10 mouse cellular contexts compared by ENCODE assay signal in genomic region chr14:79843135-79843550, GRCm38 (mm10).
DNase-seq lines count a peak whose midpoint lies in the region; ATAC-seq and TF ChIP-seq lines count a peak whose summit lies in the region.
"Had no signal": no experiment of that assay in that cellular context is flagged by ENCODE, and none has a peak within 500 bp of the region (broad histone marks: within the 10 kb centered on the region; RNA-seq: fewer than 3 reads in every experiment).

No protein-coding gene starts in this region.

- no peak overlapping the region for H3K4me2 ChIP-seq in forebrain, embryonic 14.5 days (ENCODE audit: low read length)
- H3K4me2 ChIP-seq: limb, embryonic 15.5 days had no signal

- H3K9me3 ChIP-seq in forebrain, embryonic 14.5 days (replicated peaks; ENCODE audit: control insufficient read depth, low read length), result no peaks in the 10 kb centered on the region
- H3K9me3 ChIP-seq in midbrain, embryonic 10.5 days (replicated peaks), result no peaks in the 10 kb centered on the region
- H3K9me3 ChIP-seq: limb, embryonic 15.5 days had no signal

- no peak overlapping the region for H3K4me3 ChIP-seq in gastrocnemius, adult 2 months
- no peak overlapping the region for H3K4me3 ChIP-seq in forebrain, embryonic 14.5 days (ENCODE audit: low read depth, low read length)
- peak overlapping the region; percentile 5; the same call in 1 of the 2 replicates for H3K4me3 ChIP-seq in midbrain, embryonic 10.5 days
- H3K4me3 ChIP-seq: limb, embryonic 15.5 days had no signal

- intact Hi-C loops in gastrocnemius, adult 2 months (cut with DNase I), result loop anchor here (10.0 kb wide), 1 partner anchor 72 kb away; no protein-coding TSS in a partner anchor

- ATAC-seq in forebrain, embryonic 14.5 days, result peak; percentile 90
- no peak for ATAC-seq in megakaryocyte-erythroid progenitor cell, adult 5-6 weeks (replicated peaks; ENCODE audit: low FRiP score, low TSS enrichment, poor library complexity, severe bottlenecking)
- ATAC-seq in inflammation-experienced regulatory T-cells, adult 6 months, result no peak

- WGBS in forebrain, embryonic 14.5 days, result 6% methylated on average over 13 of the region's 13 CpGs
- WGBS in midbrain, embryonic 10.5 days, result 6% methylated on average over 13 of the region's 13 CpGs

- H3K27me3 ChIP-seq in forebrain, embryonic 14.5 days (replicated peaks; ENCODE audit: control insufficient read depth, insufficient read depth, low read length), result no peaks in the 10 kb centered on the region
- peaks cover 72% of the 10 kb centered on the region for H3K27me3 ChIP-seq in midbrain, embryonic 10.5 days (ENCODE audit: low read depth, poor library complexity, severe bottlenecking)
- H3K27me3 ChIP-seq: limb, embryonic 15.5 days had no signal

- H3K27ac ChIP-seq in gastrocnemius, adult 2 months, result no peak overlapping the region
- H3K27ac ChIP-seq in forebrain, embryonic 14.5 days (ENCODE audit: low read depth, low read length), result peak overlapping the region; percentile 39; the same call in 1 of the 2 replicates
- peak overlapping the region; percentile 74 for H3K27ac ChIP-seq in midbrain, embryonic 10.5 days (replicated peaks)
- H3K27ac ChIP-seq: limb, embryonic 15.5 days had no signal

- peak overlapping the region; percentile 29; the same call in 1 of the 2 replicates for H3K9ac ChIP-seq in forebrain, embryonic 14.5 days (ENCODE audit: low read length)
- H3K9ac ChIP-seq: limb, embryonic 15.5 days had no signal

- TF ChIP-seq CTCF in gastrocnemius, adult 2 months (IDR thresholded peaks at IDR 0.05), result peak; percentile 70

- H3K4me1 ChIP-seq in forebrain, embryonic 14.5 days (ENCODE audit: control insufficient read depth, insufficient read depth, low read length), result peaks cover 8% of the 10 kb centered on the region; the same call in 1 of the 2 replicates
- peaks cover 59% of the 10 kb centered on the region for H3K4me1 ChIP-seq in midbrain, embryonic 10.5 days
- H3K4me1 ChIP-seq: limb, embryonic 15.5 days had no signal

- DNase-seq in gastrocnemius, adult 2 months, result peak; percentile 38
- DNase-seq in gastrocnemius, adult 18-20 months (ENCODE audit: low spot score), result no peak
- DNase-seq in ovary, postnatal 14 days (ENCODE audit: low spot score), result peak; percentile 4
- DNase-seq in ovary, adult 18-20 months (ENCODE audit: low spot score), result no peak
- DNase-seq in forebrain, embryonic 14.5 days (ENCODE audit: low spot score), result peak; percentile 77
- DNase-seq in midbrain, embryonic 10.5 days (ENCODE audit: low spot score), result peak; percentile 87

- no peaks in the 10 kb centered on the region for H3K36me3 ChIP-seq in forebrain, embryonic 14.5 days (ENCODE audit: control insufficient read depth, insufficient read depth, low read length)
- no peaks in the 10 kb centered on the region for H3K36me3 ChIP-seq in midbrain, embryonic 10.5 days
- H3K36me3 ChIP-seq: G1E; limb, embryonic 15.5 days had no signal

Comparison
In these comparisons a context has a peak if more than half of its experiments do, and no peak if none do; other contexts are left out.
1. DNase-seq: peak in gastrocnemius, adult 2 months (single experiment), ovary, postnatal 14 days (single experiment), forebrain, embryonic 14.5 days (single experiment) and midbrain, embryonic 10.5 days (single experiment); none in gastrocnemius, adult 18-20 months (single experiment) and ovary, adult 18-20 months (single experiment).